In the genomic region with DNA sequence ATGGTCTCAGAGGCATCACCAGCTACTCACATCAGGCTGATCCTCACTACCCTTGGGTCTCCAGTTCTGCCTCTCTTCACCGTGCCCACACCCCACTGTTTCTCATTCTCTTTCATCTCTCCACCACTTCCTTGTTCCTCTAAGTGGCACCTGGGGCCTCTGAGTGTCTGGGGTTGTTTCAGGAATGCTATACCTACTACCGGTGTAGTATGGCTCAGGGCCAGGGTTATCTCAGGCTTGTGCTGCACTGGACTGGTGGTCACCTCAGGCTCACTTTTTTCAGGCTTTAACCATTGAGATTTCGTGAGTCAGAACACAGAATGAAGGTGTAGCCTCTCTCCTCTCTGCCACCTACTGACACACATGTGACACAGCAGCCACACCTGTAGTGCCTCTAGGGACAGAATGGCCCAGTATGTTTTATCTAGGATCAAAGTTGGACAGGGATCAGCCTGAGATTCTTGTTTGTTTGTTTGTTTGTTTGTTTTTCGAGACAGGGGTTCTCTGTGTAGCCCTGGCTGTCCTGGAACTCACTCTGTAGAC, we compare ENCODE assay signal across 21 mouse cellular contexts. TPM values are rescaled to one million over a fixed set of nuclear protein-coding genes. Genes with fewer than 3 reads are reported as not detected.
DNase-seq lines count a peak whose midpoint lies in the region; ATAC-seq and TF ChIP-seq lines count a peak whose summit lies in the region.
"Had no signal": no experiment of that assay in that cellular context is flagged by ENCODE, and none has a peak within 500 bp of the region (broad histone marks: within the 10 kb centered on the region; RNA-seq: fewer than 3 reads in every experiment).

No protein-coding gene starts in this region.

- peaks cover 32% of the 10 kb centered on the region for H3K36me3 ChIP-seq in kidney, postnatal 0 days (ENCODE audit: insufficient read depth, low read length)

- no peak overlapping the region for H3K9ac ChIP-seq in kidney, postnatal 0 days (ENCODE audit: low read depth, low read length)
- H3K9ac ChIP-seq: heart, embryonic 12.5 days; kidney, embryonic 15.5 days; liver, embryonic 13.5 days had no signal

- no peak overlapping the region for H3K27ac ChIP-seq in kidney, postnatal 0 days
- H3K27ac ChIP-seq: gastrocnemius, adult 2 months; kidney, embryonic 15.5 days; limb, embryonic 10.5 days; liver, embryonic 13.5 days had no signal

- H3K4me2 ChIP-seq in kidney, postnatal 0 days (ENCODE audit: low read length) = no peak overlapping the region
- H3K4me2 ChIP-seq: heart, embryonic 12.5 days; kidney, embryonic 15.5 days; liver, embryonic 13.5 days had no signal

- peak; percentile 65 for TF ChIP-seq CTCF in kidney, postnatal 0 days (IDR thresholded peaks at IDR 0.05; ENCODE audit: low read depth)

- no peaks in the 10 kb centered on the region for H3K9me3 ChIP-seq in kidney, postnatal 0 days (replicated peaks; ENCODE audit: low read length)
- H3K9me3 ChIP-seq: G1E; heart, embryonic 12.5 days; kidney, embryonic 15.5 days; limb, embryonic 10.5 days; liver, embryonic 13.5 days had no signal

- no peak for DNase-seq in kidney, postnatal 0 days (ENCODE audit: low spot score)
- DNase-seq in kidney, adult 11 months = no peak
- peak; percentile 22 for DNase-seq in lung, postnatal 10 days
- no peak for DNase-seq in lung, adult 18-20 months
- peak; percentile 40 for DNase-seq in thymus, postnatal 4 days
- no peak for DNase-seq in c-Kit-positive CD71-positive TER-119-positive erythroid progenitor cells, embryonic 14.5 days (ENCODE audit: low spot score)
- no peak for DNase-seq in T-cell, adult 2 months (ENCODE audit: low spot score)
- DNase-seq: B cell, adult 2 months; cerebellum, postnatal 25 days; gastrocnemius, adult 2 months; liver, embryonic 13.5 days; midbrain, embryonic 14.5 days; right cerebral cortex, adult 18-20 months; spleen, adult 18-20 months had no signal

- H3K27me3 ChIP-seq in kidney, postnatal 0 days (ENCODE audit: insufficient read depth, low read length) = no peaks in the 10 kb centered on the region
- H3K27me3 ChIP-seq: heart, embryonic 12.5 days; kidney, embryonic 15.5 days; liver, embryonic 13.5 days had no signal

- peaks cover 10% of the 10 kb centered on the region for H3K4me1 ChIP-seq in kidney, postnatal 0 days (replicated peaks; ENCODE audit: insufficient read depth, low read length)
- H3K4me1 ChIP-seq: heart, embryonic 12.5 days; liver, embryonic 13.5 days had no signal

- no peak for ATAC-seq in kidney, postnatal 0 days (replicated peaks; ENCODE audit: low FRiP score, low read depth)
- 0 out of 2 replicates have a peak, but pooled peaks have one; percentile 35 for ATAC-seq in erythroblast, adult 5-6 weeks (replicated peaks; ENCODE audit: low FRiP score, poor library complexity, severe bottlenecking)
- ATAC-seq: forebrain, embryonic 16.5 days; inflammation-experienced regulatory T-cells, adult 6 months had no signal

- H3K4me3 ChIP-seq in kidney, postnatal 0 days (replicated peaks; ENCODE audit: low read depth, low read length) = no peak overlapping the region
- H3K4me3 ChIP-seq: gastrocnemius, adult 2 months; heart, embryonic 12.5 days; kidney, embryonic 15.5 days; limb, embryonic 10.5 days; liver, embryonic 13.5 days had no signal

- 62% methylated on average over 4 of the region's 4 CpGs for WGBS in kidney, postnatal 0 days

RNA-seq across cellular contexts. Expression of a gene that starts 31.5 kb away (rescaled TPM):
- 150 and 172 TPM in 2 replicates for polyA plus RNA-seq in kidney, postnatal 0 days (2015; fragmentation: Nextera tagmentation; extraction: Ambion mirVana)
- total RNA-seq in erythroblast, adult 5-6 weeks (2015; ENCODE audit: low replicate concordance) = 28.1 and 29.0 TPM in 2 replicates
- total RNA-seq in erythroblast, adult 5-6 weeks (2017; ENCODE audit: low replicate concordance) = 59.6 and 76.5 TPM in 2 replicates

Comparison
In these comparisons a context has a peak if more than half of its experiments do, and no peak if none do; other contexts are left out.
1. DNase-seq: peak in lung, postnatal 10 days (single experiment) and thymus, postnatal 4 days (single experiment); none in kidney, postnatal 0 days (single experiment), kidney, adult 11 months (single experiment), lung, adult 18-20 months (0 of 2), c-Kit-positive CD71-positive TER-119-positive erythroid progenitor cells, embryonic 14.5 days (single experiment) and T-cell, adult 2 months (single experiment).